Mouse (Mus musculus) thymus, adult 18-20 months (tissue): ENCODE measurements around the gene Ptges3.
A peak's percentile ranks its signal among the peaks of the same experiment; 100 is the strongest.
"Not testable (repeated sequence)": the region's sequence is repeated elsewhere in the genome, so short reads cannot be mapped to it uniquely, and the experiment has no call there.

Experiments used
- DNase-seq, 2 experiments: peaks; one replicate each; pipeline ENCODE4 v3.0.0; 2022; ENCODE audit warnings: mixed read lengths in 2 of 2

Gene Ptges3

GRCm38 (mm10) chr10:128058601-128059151 is at the start of gene Ptges3:
Gene Ptges3, plus strand, starts transcription at chr10:128058954.
- DNase-seq, result peak; percentile 91 to 92

GRCm38 (mm10) chr10:128009735-128010134 is 49.0 kb upstream of the Ptges3 start:
- DNase-seq, result no peak

GRCm38 (mm10) chr10:128015068-128015934 is 43.5 kb upstream of the Ptges3 start, which contains the start of gene Prim1:
Gene Prim1, plus strand, starts transcription at chr10:128015168.
- DNase-seq, result peak; percentile 71 to 79

- no peak for DNase-seq
Observed at GRCm38 (mm10) chr10:128022196-128022595, 36.6 kb upstream of the Ptges3 start.

- no peak for DNase-seq
Observed at GRCm38 (mm10) chr10:128023496-128023895, 35.3 kb upstream of the Ptges3 start.

GRCm38 (mm10) chr10:128029931-128030330 is 28.8 kb upstream of the Ptges3 start:
- no peak for DNase-seq

GRCm38 (mm10) chr10:128030860-128031259 is 27.9 kb upstream of the Ptges3 start:
- DNase-seq, result no peak

GRCm38 (mm10) chr10:128036746-128037425 is 21.9 kb upstream of the Ptges3 start:
- DNase-seq, result no peak

GRCm38 (mm10) chr10:128037921-128038320 is 20.8 kb upstream of the Ptges3 start:
- no peak for DNase-seq

- DNase-seq, result peak in 1 of 2 experiments; percentile 42
Observed at GRCm38 (mm10) chr10:128039167-128039566, 19.6 kb upstream of the Ptges3 start.

- no peak for DNase-seq
Observed at GRCm38 (mm10) chr10:128039858-128040257, 18.9 kb upstream of the Ptges3 start.

GRCm38 (mm10) chr10:128040293-128040692 is 18.5 kb upstream of the Ptges3 start:
- no peak for DNase-seq

GRCm38 (mm10) chr10:128041636-128042035 is 17.1 kb upstream of the Ptges3 start:
- no peak for DNase-seq

- DNase-seq, result no peak
Observed at GRCm38 (mm10) chr10:128042466-128042865, 16.3 kb upstream of the Ptges3 start.

GRCm38 (mm10) chr10:128043041-128043835 is 15.5 kb upstream of the Ptges3 start:
- no peak for DNase-seq

GRCm38 (mm10) chr10:128048157-128048556 is 10.6 kb upstream of the Ptges3 start:
- DNase-seq, result no peak

- DNase-seq, result no peak
Observed at GRCm38 (mm10) chr10:128049741-128050140, 9.0 kb upstream of the Ptges3 start.

GRCm38 (mm10) chr10:128050355-128050754 is 8.4 kb upstream of the Ptges3 start:
- DNase-seq, result no peak

- no peak for DNase-seq
Observed at GRCm38 (mm10) chr10:128051589-128051988, 7.2 kb upstream of the Ptges3 start.

GRCm38 (mm10) chr10:128052136-128052535 is 6.6 kb upstream of the Ptges3 start:
- not testable (repeated sequence) for DNase-seq

- no peak for DNase-seq
Observed at GRCm38 (mm10) chr10:128053001-128053400, 5.8 kb upstream of the Ptges3 start.

- DNase-seq, result no peak
Observed at GRCm38 (mm10) chr10:128058184-128058583, 570 bp upstream of the Ptges3 start.
